ENCODE assay signal across 19 mouse cellular contexts in the genomic region with DNA sequence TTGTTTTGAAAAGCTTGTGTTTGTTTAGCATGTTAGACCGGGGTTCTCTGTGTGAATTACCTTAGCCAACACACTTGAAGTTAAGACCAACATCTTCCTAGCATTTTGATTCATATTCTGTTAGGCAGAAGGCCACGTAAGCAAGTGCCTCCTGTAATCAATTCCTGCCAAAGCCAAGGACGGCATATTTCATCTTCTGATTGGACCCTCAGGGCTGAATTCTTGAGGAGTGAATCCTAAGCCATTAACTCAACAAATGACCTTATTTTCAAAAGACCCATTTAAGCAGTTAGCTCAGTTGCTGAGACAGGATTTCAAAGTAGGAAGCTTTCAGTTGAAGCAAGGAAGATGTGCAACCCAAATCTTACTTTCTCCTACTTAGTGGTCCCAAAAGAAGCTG.
"Had no signal": no experiment of that assay in that cellular context is flagged by ENCODE, and none has a peak within 500 bp of the region (broad histone marks: within the 10 kb centered on the region; RNA-seq: fewer than 3 reads in every experiment).

No protein-coding gene starts in this region.

- H3K36me3 ChIP-seq: midbrain, embryonic 10.5 days; midbrain, embryonic 12.5 days; neural tube, embryonic 13.5 days; neural tube, embryonic 15.5 days had no signal

- H3K4me3 ChIP-seq: midbrain, embryonic 10.5 days; midbrain, embryonic 12.5 days; myocyte; neural tube, embryonic 13.5 days; neural tube, embryonic 15.5 days had no signal

- ATAC-seq: midbrain, embryonic 16.5 days had no signal

- H3K4me1 ChIP-seq: midbrain, embryonic 10.5 days; midbrain, embryonic 12.5 days; neural tube, embryonic 13.5 days; neural tube, embryonic 15.5 days had no signal

- H3K9ac ChIP-seq: lung, embryonic 14.5 days; midbrain, embryonic 12.5 days; neural tube, embryonic 13.5 days; neural tube, embryonic 15.5 days had no signal

- H3K27me3 ChIP-seq: midbrain, embryonic 12.5 days; neural tube, embryonic 13.5 days; neural tube, embryonic 15.5 days had no signal

- H3K4me2 ChIP-seq: lung, embryonic 14.5 days; midbrain, embryonic 12.5 days; neural tube, embryonic 13.5 days; neural tube, embryonic 15.5 days had no signal

- H3K27ac ChIP-seq: midbrain, embryonic 10.5 days; midbrain, embryonic 12.5 days; neural tube, embryonic 13.5 days; neural tube, embryonic 15.5 days had no signal

- DNase-seq: lung, adult 18-20 months; lung, postnatal 10 days; lung, postnatal 4 days; midbrain, embryonic 14.5 days; retina, postnatal 1 day; right cerebral cortex, adult 18-20 months; right cerebral cortex, postnatal 25 days; right cerebral cortex, postnatal 4 days; spleen, adult 18-20 months; thymus, adult 18-20 months; thymus, postnatal 14 days; thymus, postnatal 36 days had no signal

- H3K9me3 ChIP-seq: midbrain, embryonic 10.5 days; midbrain, embryonic 12.5 days; neural tube, embryonic 13.5 days; neural tube, embryonic 15.5 days had no signal
